Mouse (Mus musculus) cerebellum, adult 9-11 months (tissue): ENCODE results near the gene Cd22.
"Not testable (repeated sequence)": the region's sequence is repeated elsewhere in the genome, so short reads cannot be mapped to it uniquely, and the experiment has no call there.

Source experiments
- DNase-seq: peaks from one replicate; pipeline ENCODE4 v3.0.0; 2022

Cd22 gene

DNA sequence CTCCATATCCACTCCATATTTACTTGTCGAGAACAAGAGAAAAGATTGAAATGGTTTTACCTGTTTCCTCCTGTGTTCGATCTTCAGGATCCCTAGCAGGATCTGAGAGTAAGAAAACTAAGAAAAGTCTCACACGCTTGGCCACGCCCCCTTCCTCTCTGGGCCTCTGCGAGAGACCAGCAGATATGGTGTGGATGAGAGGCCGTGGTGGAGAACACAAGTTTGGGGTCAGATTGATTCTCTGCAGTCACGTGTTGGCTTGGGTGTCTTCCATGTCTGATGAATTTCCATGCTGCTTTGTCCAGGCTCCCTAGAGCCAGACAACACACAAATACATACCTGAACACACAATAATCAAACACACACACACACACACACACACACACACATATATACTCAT is at the start of gene Cd22:
Gene Cd22 (minus strand): TSS at position 167 of the 400 bp plus-strand sequence.
- no peak for DNase-seq

- not testable (repeated sequence) for DNase-seq
Observed at GRCm38 (mm10) chr7:30924581-30924980, 44.4 kb upstream of the Cd22 start, which contains the start of gene Hamp2. Gene Hamp2 (minus strand): TSS chr7:30924681.

- no peak for DNase-seq
Observed at GRCm38 (mm10) chr7:30924071-30924470, 43.9 kb upstream of the Cd22 start.

DNA sequence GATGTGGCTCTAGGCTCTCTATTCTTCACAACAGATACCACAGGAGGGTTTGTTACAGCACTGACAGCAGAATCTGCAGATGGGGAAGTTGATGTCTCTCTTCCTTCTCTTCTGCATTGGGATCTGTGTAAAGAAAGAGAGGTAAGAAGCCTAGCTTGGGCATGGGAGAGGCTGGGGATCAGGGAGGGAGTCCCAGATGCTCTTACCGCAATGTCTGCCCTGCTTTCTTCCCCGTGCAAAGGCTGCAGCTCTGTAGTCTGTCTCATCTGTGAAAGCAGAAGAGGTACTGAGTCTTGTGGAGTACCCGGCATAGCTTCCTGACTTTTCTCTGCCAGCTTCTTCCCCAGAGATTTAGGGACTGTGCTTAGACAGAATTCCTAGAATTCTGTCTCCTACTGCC is 42.3 kb upstream of the Cd22 start:
- DNase-seq: not testable (repeated sequence)

GRCm38 (mm10) chr7:30920217-30920616 is 40.1 kb upstream of the Cd22 start:
- no peak for DNase-seq

DNA sequence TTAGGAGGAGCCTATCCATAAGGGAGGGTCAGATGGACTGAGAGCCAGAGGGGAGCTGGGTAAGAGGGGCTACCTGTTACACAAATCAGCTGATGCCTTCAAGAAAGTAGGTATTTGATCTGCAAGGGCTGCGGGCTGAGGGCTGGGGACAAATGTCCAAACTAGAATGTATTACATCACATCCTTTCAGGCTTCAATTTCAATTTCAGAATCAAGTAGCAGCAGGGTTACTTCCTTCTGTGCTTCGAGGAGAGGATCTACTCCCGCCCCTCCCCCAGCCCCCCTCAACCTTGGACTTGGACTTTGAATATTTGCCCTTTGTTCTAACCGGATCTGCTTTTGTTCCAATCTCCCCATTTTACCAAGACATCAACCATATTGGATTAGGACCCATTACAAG is 37.1 kb upstream of the Cd22 start:
- no peak for DNase-seq

- no peak for DNase-seq
Observed at GRCm38 (mm10) chr7:30916713-30917112, 36.6 kb upstream of the Cd22 start.

- peak; percentile 27 for DNase-seq
Observed at GRCm38 (mm10) chr7:30914732-30915131, 34.6 kb upstream of the Cd22 start, which contains the start of gene Mag. Gene Mag (minus strand): TSS chr7:30914873.

DNA sequence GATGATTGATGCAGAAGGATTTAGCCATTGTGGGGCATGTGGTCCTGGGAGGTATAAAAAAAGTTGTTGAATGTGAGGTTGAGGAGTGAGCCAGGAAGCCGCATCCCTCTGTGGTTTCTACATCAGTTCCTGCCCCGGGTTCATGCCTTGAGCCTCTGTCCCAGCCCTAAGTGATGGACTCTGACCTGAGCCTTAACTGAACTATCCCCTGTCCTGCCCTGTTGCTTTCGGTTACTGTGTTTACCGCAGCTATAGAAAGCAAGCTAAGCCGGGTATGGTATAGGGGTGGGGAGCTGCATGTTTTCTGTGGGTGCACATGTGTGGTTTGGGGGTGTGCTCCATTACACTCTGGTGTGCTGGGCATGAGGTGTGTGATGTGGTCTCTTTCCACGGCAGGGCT is 29.6 kb upstream of the Cd22 start:
- no peak for DNase-seq

- DNase-seq: no peak
Observed at GRCm38 (mm10) chr7:30908992-30909431, 28.9 kb upstream of the Cd22 start.

DNA sequence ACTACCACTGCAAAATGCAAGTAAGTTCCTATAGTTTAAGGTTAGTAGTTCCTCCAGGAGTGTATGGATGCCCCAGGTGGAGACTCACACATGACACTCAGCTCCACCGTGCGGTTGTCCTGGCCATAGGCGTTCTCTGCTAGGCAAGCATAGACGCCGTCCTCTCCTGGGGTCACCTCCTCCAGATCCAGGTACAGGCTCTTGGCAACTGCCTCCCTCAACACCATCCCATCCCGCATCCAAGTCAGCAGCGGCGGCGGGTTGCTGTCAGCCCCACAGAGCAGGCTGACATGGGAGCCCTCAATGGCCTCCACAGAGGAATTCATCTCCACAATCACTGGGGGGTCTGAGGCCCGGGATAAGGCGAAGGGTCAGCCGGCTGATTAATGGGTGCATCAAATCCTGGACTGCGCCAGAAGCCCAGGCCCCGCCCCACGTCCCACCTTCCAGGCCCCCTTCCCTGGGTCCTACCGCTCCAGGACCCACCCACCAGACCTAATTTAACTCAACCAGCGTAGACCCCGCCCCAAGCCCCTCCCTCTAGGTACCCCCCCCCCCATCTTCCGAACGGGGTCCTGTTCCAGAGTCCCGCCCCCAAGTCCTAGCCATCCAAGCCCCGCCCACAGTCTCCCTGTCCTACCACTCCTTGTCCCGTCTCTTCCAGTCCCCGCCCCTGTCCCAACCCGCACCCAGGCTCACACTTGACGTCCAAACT is 28.3 kb upstream of the Cd22 start:
- DNase-seq: no peak

DNA sequence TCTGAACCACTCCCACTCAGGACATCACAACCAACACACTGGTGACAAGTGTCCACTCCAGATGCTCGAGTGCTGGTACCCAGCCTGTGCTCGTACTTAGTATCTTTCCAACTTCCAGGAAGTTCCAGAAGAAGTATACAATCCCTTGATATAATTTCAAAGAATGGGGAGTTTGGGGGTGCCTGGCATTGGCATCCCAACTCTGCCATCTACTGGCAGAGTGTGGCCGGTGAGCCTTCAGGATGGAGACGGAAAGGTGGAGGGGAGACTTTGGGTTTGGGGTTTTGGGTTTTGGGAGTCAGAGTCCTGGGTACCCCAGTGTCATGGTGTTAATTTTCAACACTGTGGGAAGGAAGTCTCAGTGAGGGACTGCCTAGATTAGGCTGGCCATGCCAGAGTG is 23.9 kb upstream of the Cd22 start:
- DNase-seq: no peak

DNA sequence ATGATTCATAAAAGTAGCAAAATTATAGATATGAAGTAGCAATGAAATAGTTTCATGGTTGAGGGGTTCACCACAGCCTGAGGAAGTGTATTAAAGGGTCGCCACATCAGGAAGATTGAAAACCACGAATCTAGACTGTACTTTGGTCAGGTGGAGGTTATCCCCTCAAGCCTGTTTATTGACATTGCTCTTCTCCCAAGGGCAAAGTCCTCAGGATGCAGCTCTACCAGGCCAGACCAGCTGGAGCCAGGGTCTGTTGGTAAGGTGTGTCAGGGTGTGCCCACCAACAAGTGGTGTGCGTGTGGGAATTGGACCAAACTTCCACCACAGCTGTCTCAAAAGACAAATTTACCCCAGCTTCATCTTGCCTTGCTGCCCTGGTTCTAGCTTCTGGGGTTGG is 15.1 kb upstream of the Cd22 start:
- no peak for DNase-seq

DNA sequence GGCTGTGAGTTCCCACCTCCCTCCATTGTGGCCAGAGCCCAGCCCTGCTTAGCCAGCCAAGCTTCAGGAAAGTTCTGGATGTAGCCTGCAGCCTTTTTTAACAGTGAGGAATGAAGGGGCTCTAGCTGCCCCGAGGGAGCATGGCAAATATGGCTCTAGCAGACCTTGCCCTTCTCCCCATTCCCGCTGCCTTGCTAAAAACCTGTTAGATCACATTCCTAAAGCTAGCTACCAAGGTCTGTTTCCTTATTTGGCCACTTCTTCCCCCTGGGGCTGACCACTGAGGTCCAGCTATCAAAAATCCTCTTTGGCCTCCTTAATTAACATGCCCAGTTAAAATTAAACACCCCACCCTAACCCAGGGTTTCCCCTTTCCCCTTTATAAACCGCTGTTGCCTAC is 12.4 kb upstream of the Cd22 start:
- DNase-seq: no peak

- no peak for DNase-seq
Observed at GRCm38 (mm10) chr7:30891746-30892145, 11.6 kb upstream of the Cd22 start.

DNA sequence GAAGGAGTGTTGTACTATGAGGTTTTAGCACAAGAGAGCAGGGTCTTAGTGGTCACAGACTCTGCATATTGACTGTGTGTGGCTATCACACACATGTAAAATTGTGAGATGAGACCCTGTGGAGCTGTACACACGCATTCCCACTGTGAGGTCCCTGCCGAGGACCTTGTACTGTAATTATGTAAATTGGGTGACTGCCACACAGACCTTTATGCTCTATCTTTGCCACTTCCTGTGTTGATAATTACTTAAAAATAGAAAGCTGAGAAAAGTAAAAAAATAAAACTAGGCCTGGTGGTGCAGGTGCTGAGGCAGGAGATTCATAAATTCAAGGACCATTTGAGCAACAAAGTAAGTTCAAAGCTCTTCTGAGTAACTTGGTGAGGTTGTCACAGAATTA is 10.5 kb upstream of the Cd22 start:
- no peak for DNase-seq

DNA sequence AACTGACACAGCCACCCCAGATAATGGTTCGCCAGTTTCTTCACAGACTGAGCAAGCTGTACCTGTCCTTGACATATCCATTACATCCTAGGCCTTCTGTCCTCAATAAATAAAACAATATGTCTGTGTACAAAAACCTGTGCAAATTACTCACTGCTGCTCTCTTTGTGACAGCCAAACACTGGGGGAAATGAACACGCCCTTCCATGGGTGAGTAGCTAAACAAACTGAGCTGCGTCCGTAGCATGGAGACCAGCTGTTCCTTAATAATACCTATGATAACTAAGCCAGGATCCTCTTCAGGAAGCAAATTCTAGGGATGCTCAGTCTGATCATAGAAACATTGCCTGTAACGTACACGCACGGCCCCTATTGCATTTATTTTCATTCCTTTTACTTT is 8.6 kb upstream of the Cd22 start:
- no peak for DNase-seq

DNA sequence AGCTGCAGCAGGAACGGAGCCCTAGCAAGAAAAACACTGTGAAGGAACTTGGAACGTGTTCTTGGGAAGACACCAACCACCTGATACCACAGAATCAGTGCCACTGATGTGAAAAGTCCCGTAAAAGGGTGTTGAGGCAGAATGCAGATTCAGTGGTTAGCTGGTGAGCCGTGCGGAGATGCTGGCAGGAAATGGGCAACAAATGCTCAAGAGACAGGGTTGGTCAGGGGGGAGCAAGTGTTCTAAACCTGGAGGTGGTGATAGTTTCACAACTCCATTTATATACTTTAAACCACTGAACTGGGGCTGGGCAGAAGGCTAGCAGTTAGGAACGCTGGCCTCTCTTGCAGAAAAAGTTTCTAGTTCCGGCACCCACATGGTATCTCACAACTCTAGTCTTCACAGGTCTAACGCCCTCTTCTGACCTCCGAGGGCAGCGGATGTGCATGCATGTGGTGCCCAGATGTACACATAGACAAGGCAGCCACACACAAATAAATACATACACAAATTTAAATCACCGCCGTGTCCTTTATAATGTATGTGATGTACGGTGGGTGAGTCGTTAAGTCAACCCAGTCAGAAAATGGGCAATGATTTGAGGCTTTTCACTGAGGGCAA is 7.5 kb upstream of the Cd22 start:
- DNase-seq: no peak

DNA sequence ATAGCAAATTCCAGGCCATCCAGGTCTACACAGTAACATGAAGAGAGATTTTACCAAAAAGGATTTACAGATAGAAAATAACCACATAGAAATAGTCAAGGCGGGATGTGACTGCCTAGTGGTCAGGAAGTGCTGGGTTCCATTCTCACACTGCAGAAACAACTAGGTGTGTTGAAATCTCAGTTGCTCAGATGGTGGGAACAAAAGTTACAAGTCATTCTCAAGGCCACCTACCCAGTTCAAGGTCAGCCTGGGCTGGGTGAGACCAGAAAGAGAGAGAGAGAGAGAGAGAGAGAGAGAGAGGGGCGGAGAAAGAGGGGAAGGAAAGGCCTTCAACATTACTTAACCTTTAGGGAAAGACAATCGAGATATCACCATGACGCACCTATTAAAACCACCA is 6.7 kb upstream of the Cd22 start:
- DNase-seq: no peak

GRCm38 (mm10) chr7:30884047-30884446 is 3.9 kb upstream of the Cd22 start:
- no peak for DNase-seq

GRCm38 (mm10) chr7:30881367-30881766 is 1.2 kb upstream of the Cd22 start:
- no peak for DNase-seq

- DNase-seq: no peak
Observed at GRCm38 (mm10) chr7:30878950-30879349, 1.2 kb downstream of the Cd22 start.

GRCm38 (mm10) chr7:30873083-30873482 is 7.1 kb downstream of the Cd22 start:
- peak; percentile 51 for DNase-seq

DNA sequence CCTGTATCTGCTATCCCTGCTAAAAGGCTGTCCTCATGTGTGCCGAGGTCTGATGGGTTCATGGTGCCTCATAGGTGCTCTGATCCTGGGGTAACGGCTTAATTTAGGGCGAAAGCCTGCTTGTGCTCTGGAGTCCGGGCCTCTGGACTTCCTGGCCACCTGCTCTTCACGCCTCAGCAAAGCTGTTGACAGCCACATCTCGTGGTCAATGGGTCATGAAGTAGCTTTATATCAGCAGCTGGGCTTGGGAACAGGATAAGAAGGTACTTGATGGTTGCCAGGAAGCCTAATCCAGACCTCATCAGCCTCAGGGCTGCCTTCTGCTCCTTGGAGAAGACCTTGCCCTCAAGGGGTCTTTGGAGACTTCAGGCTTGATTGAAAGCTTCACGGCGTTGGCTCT is 16.8 kb downstream of the Cd22 start:
- DNase-seq: no peak

DNA sequence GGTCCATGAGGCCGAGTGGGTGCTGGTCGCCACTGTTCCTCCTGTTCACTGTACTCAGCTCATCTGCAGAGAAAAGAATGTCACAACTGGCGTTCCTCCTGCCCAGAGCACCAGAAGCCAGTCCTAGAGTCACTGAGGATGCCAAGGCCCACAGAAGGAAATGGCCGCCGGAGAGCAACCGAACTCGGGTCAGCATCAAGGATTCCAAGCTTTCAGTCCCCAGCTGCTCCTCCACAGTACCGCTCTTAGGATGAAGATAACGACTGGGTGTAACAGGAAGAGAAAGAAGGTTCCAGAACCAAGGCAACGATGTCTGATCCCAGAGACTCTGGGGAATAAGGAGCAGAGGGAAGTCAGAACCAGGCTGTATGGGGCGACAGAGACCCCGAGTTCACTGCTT is 18.7 kb downstream of the Cd22 start, which contains the start of gene Ffar1:
Gene Ffar1 (minus strand): TSS at position 101 of the 400 bp plus-strand sequence.
- no peak for DNase-seq
